Mouse (Mus musculus): ENCODE measurements at regions not wholly inside any gene's neighbourhood (a gene's known extent, or its start where the extent isn't known, plus 50 kb on each side); places are given as distances from the start of the nearest gene placed in this dataset.

- DNase-seq (ENCODE audit: low spot score) = no peak
- no peaks in the 10 kb centered on the region for H3K27me3 ChIP-seq (ENCODE audit: control insufficient read depth, insufficient read depth, low read length)
- no peak for ATAC-seq (ENCODE audit: insufficient number of reproducible peaks, low FRiP score, low TSS enrichment, low read depth)
- H3K36me3 ChIP-seq (ENCODE audit: control insufficient read depth, insufficient read depth, low read length) = no peaks in the 10 kb centered on the region
- H3K9me3 ChIP-seq (ENCODE audit: control insufficient read depth, low read length) = no peaks in the 10 kb centered on the region
- WGBS = 67% methylated on average over 2 of the region's 2 CpGs
- H3K4me1 ChIP-seq (ENCODE audit: control insufficient read depth, insufficient read depth, low read length) = no peaks in the 10 kb centered on the region
- no peak overlapping the region for H3K9ac ChIP-seq (ENCODE audit: low read length)
- no peak overlapping the region for H3K27ac ChIP-seq (replicated peaks; ENCODE audit: low read depth, low read length)
- H3K4me3 ChIP-seq (ENCODE audit: low read depth, low read length) = no peak overlapping the region
- H3K4me2 ChIP-seq (ENCODE audit: low read depth, severe bottlenecking) = no peak overlapping the region
These were observed 69.6 kb downstream of the Cetn3 start for GRCm38 (mm10) chr13:81852309-81852978.

- no peaks in the 10 kb centered on the region for H3K36me3 ChIP-seq (ENCODE audit: control insufficient read depth, insufficient read depth, low read length)
- no peak overlapping the region for H3K9ac ChIP-seq (ENCODE audit: low read length)
- H3K9me3 ChIP-seq (ENCODE audit: control insufficient read depth, low read length) = no peaks in the 10 kb centered on the region
- no peak overlapping the region for H3K4me2 ChIP-seq (ENCODE audit: low read depth, severe bottlenecking)
- no peak overlapping the region for H3K27ac ChIP-seq (replicated peaks; ENCODE audit: low read depth, low read length)
- 44% methylated on average over 4 of the region's 4 CpGs for WGBS
- no peaks in the 10 kb centered on the region for H3K4me1 ChIP-seq (ENCODE audit: control insufficient read depth, insufficient read depth, low read length)
- H3K27me3 ChIP-seq (ENCODE audit: control insufficient read depth, insufficient read depth, low read length) = no peaks in the 10 kb centered on the region
- H3K4me3 ChIP-seq (ENCODE audit: low read depth, low read length) = no peak overlapping the region
- ATAC-seq (ENCODE audit: insufficient number of reproducible peaks, low FRiP score, low TSS enrichment, low read depth) = no peak
- DNase-seq (ENCODE audit: low spot score) = no peak
These were observed 73.2 kb downstream of the Cetn3 start for GRCm38 (mm10) chr13:81856072-81856471.

GRCm38 (mm10) chr13:81860683-81861082 is 77.8 kb downstream of the Cetn3 start:
- Histone ChIP-seq H3K9ac (ENCODE audit: low read length) (no peak overlapping the region), H3K27me3 (ENCODE audit: control insufficient read depth, insufficient read depth, low read length) (no peaks in the 10 kb centered on the region), H3K27ac (replicated peaks; ENCODE audit: low read depth, low read length) (no peak overlapping the region), H3K36me3 (ENCODE audit: control insufficient read depth, insufficient read depth, low read length) (no peaks in the 10 kb centered on the region), H3K9me3 (ENCODE audit: control insufficient read depth, low read length) (no peaks in the 10 kb centered on the region), H3K4me2 (ENCODE audit: low read depth, severe bottlenecking) (no peak overlapping the region), H3K4me1 (ENCODE audit: control insufficient read depth, insufficient read depth, low read length) (no peaks in the 10 kb centered on the region), H3K4me3 (ENCODE audit: low read depth, low read length) (no peak overlapping the region)
- 79% methylated on average over 4 of the region's 4 CpGs for WGBS
- ATAC-seq (ENCODE audit: insufficient number of reproducible peaks, low FRiP score, low TSS enrichment, low read depth) (no peak), DNase-seq (ENCODE audit: low spot score) (no peak)

GRCm38 (mm10) chr13:81861886-81862600 is 79.2 kb downstream of the Cetn3 start:
- Histone ChIP-seq H3K9ac (ENCODE audit: low read length) (no peak overlapping the region), H3K4me1 (ENCODE audit: control insufficient read depth, insufficient read depth, low read length) (no peaks in the 10 kb centered on the region), H3K36me3 (ENCODE audit: control insufficient read depth, insufficient read depth, low read length) (no peaks in the 10 kb centered on the region), H3K4me2 (ENCODE audit: low read depth, severe bottlenecking) (no peak overlapping the region), H3K9me3 (ENCODE audit: control insufficient read depth, low read length) (no peaks in the 10 kb centered on the region), H3K4me3 (ENCODE audit: low read depth, low read length) (no peak overlapping the region), H3K27ac (replicated peaks; ENCODE audit: low read depth, low read length) (no peak overlapping the region), H3K27me3 (ENCODE audit: control insufficient read depth, insufficient read depth, low read length) (no peaks in the 10 kb centered on the region)
- no peak for ATAC-seq (ENCODE audit: insufficient number of reproducible peaks, low FRiP score, low TSS enrichment, low read depth)
- no peak for DNase-seq (ENCODE audit: low spot score)
- WGBS = 84% methylated on average over 5 of the region's 5 CpGs

- Histone ChIP-seq H3K9me3 (ENCODE audit: control insufficient read depth, low read length) (no peaks in the 10 kb centered on the region), H3K9ac (ENCODE audit: low read length) (no peak overlapping the region), H3K4me2 (ENCODE audit: low read depth, severe bottlenecking) (no peak overlapping the region), H3K4me3 (ENCODE audit: low read depth, low read length) (no peak overlapping the region), H3K36me3 (ENCODE audit: control insufficient read depth, insufficient read depth, low read length) (no peaks in the 10 kb centered on the region), H3K27me3 (ENCODE audit: control insufficient read depth, insufficient read depth, low read length) (no peaks in the 10 kb centered on the region), H3K4me1 (ENCODE audit: control insufficient read depth, insufficient read depth, low read length) (no peaks in the 10 kb centered on the region), H3K27ac (replicated peaks; ENCODE audit: low read depth, low read length) (no peak overlapping the region)
- 86% methylated on average over 9 of the region's 9 CpGs for WGBS
- no peak for DNase-seq (ENCODE audit: low spot score)
- no peak for ATAC-seq (ENCODE audit: insufficient number of reproducible peaks, low FRiP score, low TSS enrichment, low read depth)
These were observed 88.3 kb downstream of the Cetn3 start for GRCm38 (mm10) chr13:81871226-81871625.

GRCm38 (mm10) chr13:81885879-81886278 is 103.0 kb downstream of the Cetn3 start:
- peak; percentile 32 for DNase-seq (ENCODE audit: low spot score)
- Histone ChIP-seq H3K9ac (ENCODE audit: low read length) (no peak overlapping the region), H3K27me3 (ENCODE audit: control insufficient read depth, insufficient read depth, low read length) (no peaks in the 10 kb centered on the region), H3K4me2 (ENCODE audit: low read depth, severe bottlenecking) (no peak overlapping the region), H3K27ac (replicated peaks; ENCODE audit: low read depth, low read length) (no peak overlapping the region), H3K4me1 (ENCODE audit: control insufficient read depth, insufficient read depth, low read length) (no peaks in the 10 kb centered on the region), H3K36me3 (ENCODE audit: control insufficient read depth, insufficient read depth, low read length) (no peaks in the 10 kb centered on the region), H3K9me3 (ENCODE audit: control insufficient read depth, low read length) (no peaks in the 10 kb centered on the region), H3K4me3 (ENCODE audit: low read depth, low read length) (no peak overlapping the region)
- 26% methylated on average over 6 of the region's 6 CpGs for WGBS
- ATAC-seq (ENCODE audit: insufficient number of reproducible peaks, low FRiP score, low TSS enrichment, low read depth) = 0 out of 2 replicates have a peak, but pooled peaks have one; percentile 60

GRCm38 (mm10) chr13:81930266-81930665 is 147.4 kb downstream of the Cetn3 start:
- DNase-seq (ENCODE audit: low spot score) (no peak), ATAC-seq (ENCODE audit: insufficient number of reproducible peaks, low FRiP score, low TSS enrichment, low read depth) (no peak)
- H3K27ac ChIP-seq (replicated peaks; ENCODE audit: low read depth, low read length) = no peak overlapping the region
- 89% methylated on average over 4 of the region's 4 CpGs for WGBS
- H3K9ac ChIP-seq (ENCODE audit: low read length) = no peak overlapping the region
- no peak overlapping the region for H3K4me3 ChIP-seq (ENCODE audit: low read depth, low read length)
- H3K27me3 ChIP-seq (ENCODE audit: control insufficient read depth, insufficient read depth, low read length) = no peaks in the 10 kb centered on the region
- H3K4me2 ChIP-seq (ENCODE audit: low read depth, severe bottlenecking) = no peak overlapping the region
- no peaks in the 10 kb centered on the region for H3K36me3 ChIP-seq (ENCODE audit: control insufficient read depth, insufficient read depth, low read length)
- H3K9me3 ChIP-seq (ENCODE audit: control insufficient read depth, low read length) = no peaks in the 10 kb centered on the region
- H3K4me1 ChIP-seq (ENCODE audit: control insufficient read depth, insufficient read depth, low read length) = no peaks in the 10 kb centered on the region

GRCm38 (mm10) chr13:81931199-81931598 is 148.3 kb downstream of the Cetn3 start:
- Histone ChIP-seq H3K4me3 (ENCODE audit: low read depth, low read length) (no peak overlapping the region), H3K4me2 (ENCODE audit: low read depth, severe bottlenecking) (no peak overlapping the region), H3K9ac (ENCODE audit: low read length) (no peak overlapping the region), H3K27me3 (ENCODE audit: control insufficient read depth, insufficient read depth, low read length) (no peaks in the 10 kb centered on the region), H3K4me1 (ENCODE audit: control insufficient read depth, insufficient read depth, low read length) (no peaks in the 10 kb centered on the region), H3K9me3 (ENCODE audit: control insufficient read depth, low read length) (no peaks in the 10 kb centered on the region), H3K27ac (replicated peaks; ENCODE audit: low read depth, low read length) (no peak overlapping the region), H3K36me3 (ENCODE audit: control insufficient read depth, insufficient read depth, low read length) (no peaks in the 10 kb centered on the region)
- 89% methylated on average over 2 of the region's 2 CpGs for WGBS
- DNase-seq (ENCODE audit: low spot score) (no peak), ATAC-seq (ENCODE audit: insufficient number of reproducible peaks, low FRiP score, low TSS enrichment, low read depth) (no peak)
